Mouse (Mus musculus) CH12.LX (cell line): ENCODE results near the gene Ptma. TPM values are rescaled to one million over a fixed set of nuclear protein-coding genes. Genes with fewer than 3 reads are reported as not detected.

Source experiments
- DNase-seq: peaks from one replicate; pipeline ENCODE4 v3.0.0-alpha.2; 2013; ENCODE audit errors: extremely low read depth
- H3K27ac ChIP-seq: 2 replicates; pipeline ENCODE4 v1.5.1; 2012; ENCODE audit warnings: low read depth, mild to moderate bottlenecking, control low read depth, moderate library complexity; ENCODE audit not compliant: insufficient read depth
- H3K27me3 ChIP-seq: replicated peaks from 2 replicates; pipeline ENCODE3; 2012; ENCODE audit warnings: inconsistent platforms
- H3K36me3 ChIP-seq, 2 experiments: replicated peaks in 1 of 2; 2 replicates each; pipeline versions ENCODE3 to v1.6.1; 2012; ENCODE audit warnings: inconsistent platforms in 1 of 2, low read length in 1 of 2, mild to moderate bottlenecking in 1 of 2, mixed read lengths in 1 of 2, moderate library complexity in 1 of 2; ENCODE audit not compliant: control insufficient read depth in 1 of 2, insufficient read depth in 1 of 2
- H3K4me1 ChIP-seq, 2 experiments: 2 replicates each; pipeline ENCODE4 v1.6.1; 2012; ENCODE audit warnings: inconsistent platforms in 1 of 2, moderate library complexity in 1 of 2; ENCODE audit not compliant: insufficient read depth in 2 of 2, control insufficient read depth in 1 of 2
- H3K4me2 ChIP-seq: 2 replicates; pipeline ENCODE4 v1.6.1; 2012; ENCODE audit warnings: low read depth, mild to moderate bottlenecking, control low read depth; ENCODE audit not compliant: poor library complexity, insufficient read depth, severe bottlenecking
- H3K4me3 ChIP-seq, 3 experiments: fragments of 150-350 bp in 1 of 3; sonication (generic) in 1 of 3; replicated peaks in 1 of 3; 2 replicates each; pipeline versions ENCODE3 to v1.5.1; 2011 to 2012; ENCODE audit warnings: low read depth in 2 of 3, low read length in 2 of 3, mild to moderate bottlenecking in 2 of 3, moderate library complexity in 2 of 3, control low read depth in 1 of 3, improper control_type of control experiment in 1 of 3, inconsistent platforms in 1 of 3, mixed read lengths in 1 of 3; ENCODE audit not compliant: poor library complexity in 1 of 3
- H3K79me2 ChIP-seq: replicated peaks from 2 replicates; pipeline ENCODE4 v1.6.1; 2012; ENCODE audit warnings: mild to moderate bottlenecking, moderate library complexity; ENCODE audit not compliant: control insufficient read depth, poor library complexity, insufficient read depth, severe bottlenecking; ENCODE audit errors: extremely low read depth
- H3K9ac ChIP-seq: 2 replicates; pipeline ENCODE4 v1.6.1; 2012; ENCODE audit warnings: low read depth, mild to moderate bottlenecking, control low read depth, moderate library complexity; ENCODE audit not compliant: insufficient read depth
- H3K9me3 ChIP-seq: replicated peaks from 2 replicates; pipeline ENCODE3; 2012; ENCODE audit warnings: low read length, inconsistent platforms, mixed read lengths
- BHLHE40 ChIP-seq: IDR thresholded peaks from 2 replicates; pipeline ENCODE4 v1.6.1; 2011; ENCODE audit warnings: mild to moderate bottlenecking, low read depth, low read length, improper control_type of control experiment
- CHD1 ChIP-seq: IDR thresholded peaks from 2 replicates; pipeline ENCODE4 v1.6.1; 2012; ENCODE audit warnings: low read depth, low read length, improper control_type of control experiment, inconsistent platforms
- CTCF ChIP-seq, 2 experiments: IDR thresholded peaks in 1 of 2; conservative IDR thresholded peaks in 1 of 2; 2 replicates each; pipeline ENCODE4 v1.5.1; 2011 to 2012; ENCODE audit warnings: low read depth in 2 of 2, low read length in 2 of 2, improper control_type of control experiment in 1 of 2, inconsistent platforms in 1 of 2, mild to moderate bottlenecking in 1 of 2, moderate library complexity in 1 of 2
- E2F4 ChIP-seq: IDR thresholded peaks from 2 replicates; pipeline ENCODE4 v1.6.1; 2011; ENCODE audit warnings: low read depth, low read length, improper control_type of control experiment; ENCODE audit not compliant: insufficient replicate concordance
- EP300 ChIP-seq: IDR thresholded peaks from 2 replicates; pipeline ENCODE4 v1.6.1; 2011; ENCODE audit warnings: low read length, improper control_type of control experiment
- ETS1 ChIP-seq: conservative IDR thresholded peaks from 2 replicates; pipeline ENCODE4 v1.6.1; 2012; ENCODE audit warnings: low read depth, mild to moderate bottlenecking, inconsistent platforms, low read length, improper control_type of control experiment, moderate library complexity
- GABPA ChIP-seq: IDR thresholded peaks from 2 replicates; pipeline ENCODE4 v1.6.1; 2012; ENCODE audit warnings: low read depth, low read length, improper control_type of control experiment, inconsistent platforms; ENCODE audit not compliant: insufficient replicate concordance
- HCFC1 ChIP-seq: IDR thresholded peaks from 2 replicates; pipeline ENCODE4 v1.6.1; 2012; ENCODE audit warnings: low read depth, mild to moderate bottlenecking, inconsistent platforms, low read length, improper control_type of control experiment
- IRF4 ChIP-seq: IDR thresholded peaks from 2 replicates; pipeline ENCODE4 v1.6.1; 2014; ENCODE audit warnings: low read depth, mild to moderate bottlenecking, inconsistent platforms, low read length, improper control_type of control experiment
- JUN ChIP-seq: IDR thresholded peaks from 2 replicates; pipeline ENCODE4 v1.6.1; 2011; ENCODE audit warnings: low read depth, mild to moderate bottlenecking, low read length, improper control_type of control experiment, moderate library complexity; ENCODE audit not compliant: insufficient read depth
- KAT2A ChIP-seq: IDR thresholded peaks from 2 replicates; pipeline ENCODE4 v1.6.1; 2012; ENCODE audit warnings: low read length, improper control_type of control experiment, inconsistent platforms; ENCODE audit not compliant: insufficient replicate concordance
- MEF2A ChIP-seq: IDR thresholded peaks from 2 replicates; pipeline ENCODE4 v1.6.1; 2014; ENCODE audit warnings: low read depth, mild to moderate bottlenecking, inconsistent platforms, low read length, improper control_type of control experiment, borderline replicate concordance
- MXI1 ChIP-seq: IDR thresholded peaks from 2 replicates; pipeline ENCODE4 v1.6.1; 2011; ENCODE audit warnings: mild to moderate bottlenecking, low read depth, low read length, improper control_type of control experiment
- MYC ChIP-seq: IDR thresholded peaks from 2 replicates; pipeline ENCODE4 v1.6.1; 2011; ENCODE audit warnings: low read depth, mild to moderate bottlenecking, improper control_type of control experiment, low read length
- NELFE ChIP-seq: IDR thresholded peaks from 2 replicates; pipeline ENCODE4 v1.6.1; 2011; ENCODE audit warnings: low read depth, low read length, improper control_type of control experiment
- NRF1 ChIP-seq: IDR thresholded peaks from 2 replicates; pipeline ENCODE4 v1.6.1; 2014; ENCODE audit warnings: low read depth, mild to moderate bottlenecking, inconsistent platforms, low read length, improper control_type of control experiment, moderate library complexity
- RAD21 ChIP-seq: IDR thresholded peaks from 2 replicates; pipeline ENCODE4 v1.6.1; 2011; ENCODE audit warnings: low read depth, mild to moderate bottlenecking, low read length, improper control_type of control experiment, moderate library complexity
- RCOR1 ChIP-seq: conservative IDR thresholded peaks from 2 replicates; pipeline ENCODE4 v1.6.1; 2012; ENCODE audit warnings: low read depth, mild to moderate bottlenecking, inconsistent platforms, low read length, improper control_type of control experiment
- SIN3A ChIP-seq: IDR thresholded peaks from 2 replicates; pipeline ENCODE4 v1.6.1; 2012; ENCODE audit warnings: low read length, improper control_type of control experiment, inconsistent platforms
- SMC3 ChIP-seq: IDR thresholded peaks from 2 replicates; pipeline ENCODE4 v1.6.1; 2011; ENCODE audit warnings: low read depth, low read length, improper control_type of control experiment
- TCF12 ChIP-seq: IDR thresholded peaks from 2 replicates; pipeline ENCODE4 v1.6.1; 2014; ENCODE audit warnings: low read depth, mild to moderate bottlenecking, inconsistent platforms, low read length, improper control_type of control experiment
- USF2 ChIP-seq: conservative IDR thresholded peaks from 2 replicates; pipeline ENCODE4 v1.6.1; 2011; ENCODE audit warnings: low read depth, low read length, improper control_type of control experiment
- ZMIZ1 ChIP-seq: IDR thresholded peaks from 2 replicates; pipeline ENCODE4 v1.6.1; 2012; ENCODE audit warnings: low read depth, mild to moderate bottlenecking, inconsistent platforms, low read length, improper control_type of control experiment
- dilution Hi-C: fragments of 300-500 bp; cut with MboI; formaldehyde crosslinking; loops from 2 replicates; pipeline ENCODE4 v1.14.3; 2020; ENCODE audit warnings: low sequenced_read_pairs; ENCODE audit not compliant: extremely low pct_unique_long_range_greater_than_20kb, extremely low pct_ligation_motif_present
- in situ Hi-C: fragments of 300-500 bp; cut with MboI; formaldehyde crosslinking; loops from 3 replicates; pipeline ENCODE4 v1.14.3; 2019; ENCODE audit warnings: low sequenced_read_pairs, low pct_ligation_motif_present, low pct_unique_long_range_greater_than_20kb, mixed read lengths
- polyA plus RNA-seq: library from polyadenylated mRNA; unstranded; fragments of >175 nt; gene quantifications from 2 replicates; pipeline ENCODE4 v1.2.1, GENCODE M21; 2012; ENCODE audit warnings: low read depth; ENCODE audit not compliant: insufficient read length
- total RNA-seq, 2 experiments: library from RNA; depleted of rRNA; stranded (reverse); fragments of 300-350 nt in 1 of 2; fragments of >200 nt in 1 of 2; gene quantifications; 2 replicates each; pipeline ENCODE4 v1.2.3; 2012 to 2014

Ptma gene
- total and polyA plus RNA-seq, 3 experiments: 2,835 to 5,324 (median 5,084) TPM

GRCm38 (mm10) chr1:86500681-86501080 lies 25.8 kb upstream of the Ptma start:
- Histone ChIP-seq H3K4me3 (no peak overlapping the region), H3K9ac (no peak overlapping the region), H3K36me3 (no peaks in the 10 kb centered on the region), H3K79me2 (no peaks in the 10 kb centered on the region), H3K4me1 (peaks cover 36 to 82% of the 10 kb centered on the region in 2 experiments), H3K27ac (no peak overlapping the region), H3K9me3 (no peaks in the 10 kb centered on the region), H3K27me3 (no peaks in the 10 kb centered on the region), H3K4me2 (no peak overlapping the region)
- in situ Hi-C loops (loop anchor here (5.0 kb wide), 1 partner anchor 37 kb away; no protein-coding TSS in a partner anchor), dilution Hi-C loops (no loop called here)
- no peak for DNase-seq
- TF ChIP-seq CHD1 (no peak), RCOR1 (no peak), USF2 (no peak), NRF1 (no peak), HCFC1 (no peak), BHLHE40 (no peak), MYC (no peak), ETS1 (no peak), ZMIZ1 (no peak), RAD21 (no peak), NELFE (no peak), MXI1 (no peak), IRF4 (no peak), SMC3 (no peak)

DNA sequence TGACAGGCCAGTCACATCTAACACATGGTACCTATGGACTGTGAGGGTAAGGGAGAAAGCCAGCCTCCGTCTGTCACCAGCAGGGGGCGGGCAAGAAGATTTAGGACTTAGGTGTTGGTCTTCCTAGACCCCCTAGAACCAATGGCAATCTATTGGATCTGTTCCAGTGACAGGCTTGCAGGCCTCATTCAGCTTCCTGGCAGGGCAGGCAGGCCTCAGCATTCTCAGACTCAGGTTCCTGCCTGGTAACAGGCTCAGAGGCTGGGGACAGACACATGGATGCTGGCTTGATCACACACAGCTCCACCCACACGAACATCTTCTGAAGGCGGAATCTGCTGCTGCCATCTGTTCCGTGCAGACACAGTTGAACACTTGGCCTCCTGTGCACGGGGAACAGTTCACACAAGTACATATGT lies 25.4 kb upstream of the Ptma start:
- no peaks in the 10 kb centered on the region for H3K79me2 ChIP-seq
- H3K27me3 ChIP-seq: no peaks in the 10 kb centered on the region
- no peak overlapping the region for H3K9ac ChIP-seq
- dilution Hi-C loops: no loop called here
- H3K36me3 ChIP-seq: no peaks in the 10 kb centered on the region
- H3K4me3 ChIP-seq: no peak overlapping the region
- DNase-seq: peak; percentile 79
- H3K4me2 ChIP-seq: 0 out of 2 replicates have a peak overlapping the region, but pooled peaks have one; percentile 26
- H3K9me3 ChIP-seq: no peaks in the 10 kb centered on the region
- peak overlapping the region; percentile 60 for H3K27ac ChIP-seq
- H3K4me1 ChIP-seq: peaks cover 36 to 81% of the 10 kb centered on the region in 2 experiments
- TF ChIP-seq E2F4: no peak
- no peak for TF ChIP-seq TCF12
- peak; percentile 45; the same call in 1 of the 2 replicates for TF ChIP-seq MYC
- TF ChIP-seq JUN: no peak
- no peak; the same call in none of the 2 replicates for TF ChIP-seq SIN3A
- TF ChIP-seq MEF2A: no peak
- TF ChIP-seq ETS1: 0 out of 2 replicates have a peak, but pooled peaks have one; percentile 6
- peak; percentile 23 for TF ChIP-seq RAD21
- peak; percentile 66 for TF ChIP-seq SMC3
- TF ChIP-seq EP300: no peak
- TF ChIP-seq CTCF (conservative IDR thresholded peaks at IDR 0.05 in 1 of 2, IDR thresholded peaks at IDR 0.05 in 1 of 2; ENCODE audit: low read depth in 2 of 2, low read length in 2 of 2): peak; percentile 82 to 85
- TF ChIP-seq GABPA: no peak
- no peak for TF ChIP-seq KAT2A
- in situ Hi-C loops: loop anchor here (5.0 kb wide), 1 partner anchor 36 kb away; no protein-coding TSS in a partner anchor
